Mouse (Mus musculus) urinary bladder, postnatal 36 days (tissue): ENCODE measurements around the gene Eed.
A peak's percentile ranks its signal among the peaks of the same experiment; 100 is the strongest.

Experiments used
- DNase-seq, 2 experiments: peaks; one replicate each; pipeline ENCODE4 v3.0.0; 2022; ENCODE audit warnings: low spot score in 2 of 2, mixed read lengths in 1 of 2

The Eed gene

GRCm38 (mm10) chr7:89908899-89909621, 71.7 kb downstream of the Eed start:
- DNase-seq: no peak

DNA sequence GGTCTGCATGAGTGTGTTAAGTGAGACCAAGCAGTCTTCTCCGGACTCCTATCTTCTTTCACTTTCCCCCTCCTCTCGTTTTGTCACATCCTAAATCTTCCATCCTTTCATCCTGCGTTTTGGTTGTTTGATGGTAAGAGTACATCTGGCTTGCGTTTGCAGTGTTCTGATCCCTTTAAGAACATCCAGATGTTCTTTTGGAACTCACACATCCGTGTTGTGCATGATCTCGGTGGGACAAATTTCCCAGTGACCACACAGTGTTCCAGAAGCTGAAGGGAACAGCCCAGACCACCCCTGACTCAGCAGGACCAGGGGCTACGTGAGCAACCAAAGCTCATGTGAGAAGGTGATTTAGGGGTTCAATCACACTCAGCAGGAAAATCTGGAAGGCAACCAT, 72.4 kb downstream of the Eed start:
- DNase-seq: no peak

DNA sequence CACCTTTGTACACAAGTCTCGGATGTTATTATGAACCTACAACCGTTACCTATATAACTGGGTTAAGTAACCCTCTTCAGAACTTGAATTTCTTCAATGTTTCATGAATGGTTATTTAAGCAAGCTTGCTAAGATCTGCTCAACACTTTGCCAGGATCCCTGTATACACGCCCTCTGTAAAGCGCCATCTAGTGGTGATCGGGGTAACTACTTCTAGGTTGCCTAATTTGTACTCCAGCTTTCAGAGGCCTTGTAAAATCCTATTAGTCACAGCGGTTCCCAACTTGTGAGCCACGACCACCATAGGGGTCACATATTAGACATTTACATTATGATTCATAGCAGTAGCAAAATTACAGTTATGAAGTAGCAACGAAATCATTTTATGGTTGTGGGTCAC, 72.8 kb downstream of the Eed start:
- DNase-seq: peak; percentile 60 to 75
